Mouse (Mus musculus) midbrain, postnatal 0 days (tissue): ENCODE results near the gene Anapc7. TPM values are rescaled to one million over a fixed set of nuclear protein-coding genes. Genes with fewer than 3 reads are reported as not detected.
"Not testable (repeated sequence)": the region's sequence is repeated elsewhere in the genome, so short reads cannot be mapped to it uniquely, and the experiment has no call there.

Experiments
- ATAC-seq: fragments of 200-750 bp; cut with Nextera tagmentation; 2 replicates; pipeline ENCODE4 v1.8.0; 2017; ENCODE audit warnings: moderate number of reproducible peaks, mild to moderate bottlenecking, moderate TSS enrichment, moderate library complexity; ENCODE audit not compliant: low FRiP score
- DNase-seq: peaks from one replicate; pipeline ENCODE4 v3.0.0-alpha.2; 2015; ENCODE audit warnings: low spot score
- H3K27ac ChIP-seq: fragments of 300-500 bp; sonication (generic); 2 replicates; pipeline ENCODE4 v1.5.1; 2014; ENCODE audit warnings: low read depth, mild to moderate bottlenecking, low read length, mixed read lengths
- H3K27me3 ChIP-seq: fragments of 300-500 bp; sonication (generic); 2 replicates; pipeline ENCODE4 v1.6.1; 2014; ENCODE audit warnings: low read length, control low read depth, mixed read lengths; ENCODE audit not compliant: insufficient read depth
- H3K36me3 ChIP-seq: fragments of 300-500 bp; sonication (generic); 2 replicates; pipeline ENCODE4 v1.6.1; 2014; ENCODE audit warnings: low read length, control low read depth, mixed read lengths; ENCODE audit not compliant: insufficient read depth
- H3K4me1 ChIP-seq: fragments of 300-500 bp; sonication (generic); 2 replicates; pipeline ENCODE4 v1.6.1; 2014; ENCODE audit warnings: mild to moderate bottlenecking, control low read depth, antibody characterized with exemption, low read length, mixed read lengths; ENCODE audit not compliant: insufficient read depth
- H3K4me2 ChIP-seq: fragments of 300-500 bp; sonication (generic); 2 replicates; pipeline ENCODE4 v1.6.1; 2014; ENCODE audit warnings: low read depth, mild to moderate bottlenecking, low read length, mixed read lengths; ENCODE audit not compliant: poor library complexity, severe bottlenecking
- H3K4me3 ChIP-seq: fragments of 300-500 bp; sonication (generic); 2 replicates; pipeline ENCODE4 v1.5.1; 2014; ENCODE audit warnings: low read depth, mild to moderate bottlenecking, low read length, moderate library complexity
- H3K9ac ChIP-seq: fragments of 300-500 bp; sonication (generic); replicated peaks from 2 replicates; pipeline ENCODE4 v1.6.1; 2014; ENCODE audit warnings: mild to moderate bottlenecking, low read length, moderate library complexity, mixed read lengths; ENCODE audit not compliant: poor library complexity, severe bottlenecking
- H3K9me3 ChIP-seq: fragments of 300-500 bp; sonication (generic); 2 replicates; pipeline ENCODE4 v1.6.1; 2016; ENCODE audit warnings: low read length, control low read depth
- CTCF ChIP-seq: IDR thresholded peaks from 2 replicates; pipeline ENCODE4 v1.5.1; 2016; ENCODE audit warnings: antibody characterized with exemption, mild to moderate bottlenecking
- WGBS: fragments of 180-500 bp; shearing (Covaris S2); extraction: QIAGEN DNeasy Blood & Tissue Kit; methylation state at CpG from one replicate; pipeline ENCODE4 v1.1.7; 2014; 5-methylcytosine and 5-hydroxymethylcytosine counted together
- polyA plus RNA-seq: library from polyadenylated mRNA; unstranded; fragments of >200 nt; fragmentation: Nextera tagmentation; extraction: Ambion mirVana; gene quantifications from 2 replicates; pipeline ENCODE4 v1.2.1, GENCODE M21; 2015
- total RNA-seq: library from RNA; depleted of rRNA; stranded (reverse); fragments of >200 nt; gene quantifications from 2 replicates; pipeline ENCODE4 v1.2.3, GENCODE M21; 2014

Gene Anapc7
- total and polyA plus RNA-seq, 2 experiments from 2014 or later, result 29.3 to 42.8 TPM

DNA sequence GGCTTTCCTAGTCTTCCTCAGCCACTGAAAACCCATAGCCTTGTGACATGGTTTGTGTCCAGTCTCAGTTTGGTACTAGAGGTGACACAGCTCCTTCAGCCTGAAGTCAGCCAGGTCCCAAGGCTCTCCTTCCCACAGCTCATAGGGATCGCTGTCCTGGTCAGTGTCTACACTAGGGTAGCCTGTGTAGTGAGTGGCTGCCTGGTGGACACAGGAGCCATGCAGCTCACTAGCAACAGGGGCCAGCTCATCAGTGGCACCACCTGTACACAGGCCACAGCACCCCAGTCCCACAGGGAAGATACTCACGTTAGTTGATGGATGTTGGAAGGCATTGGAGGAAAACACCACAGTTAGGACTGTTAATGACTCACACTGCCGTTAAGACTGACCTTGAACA, 34.1 kb downstream of the Anapc7 start:
- H3K9me3 ChIP-seq, result no peaks in the 10 kb centered on the region
- no peak overlapping the region for H3K4me3 ChIP-seq
- H3K9ac ChIP-seq, result no peak overlapping the region
- peaks cover 81% of the 10 kb centered on the region for H3K36me3 ChIP-seq
- H3K4me2 ChIP-seq, result no peak overlapping the region
- H3K27ac ChIP-seq, result no peak overlapping the region
- H3K4me1 ChIP-seq, result no peaks in the 10 kb centered on the region
- 99% methylated on average over 3 of the region's 3 CpGs for WGBS
- H3K27me3 ChIP-seq, result no peaks in the 10 kb centered on the region
- no peak for TF ChIP-seq CTCF
- ATAC-seq (no peak), DNase-seq (no peak)

DNA sequence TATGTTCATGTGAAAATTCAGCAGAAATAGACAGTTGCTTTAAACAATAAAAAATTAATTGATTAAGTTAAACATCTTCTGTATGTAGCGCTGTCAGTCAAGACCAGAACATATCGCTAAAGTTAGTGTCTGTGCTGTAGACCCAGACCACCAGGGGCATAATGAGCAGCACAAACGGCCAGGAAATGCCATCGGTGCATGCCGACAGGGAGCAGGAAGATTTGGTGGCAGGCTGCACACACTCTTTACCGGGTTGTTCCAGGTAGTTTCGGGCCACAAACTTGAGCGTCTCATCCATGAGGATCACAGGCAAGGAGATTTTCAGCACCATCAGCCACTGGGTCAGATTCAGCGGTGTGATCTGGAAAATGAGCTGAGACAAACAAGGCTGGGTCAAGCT, 35.6 kb downstream of the Anapc7 start:
- not testable (repeated sequence) for H3K27ac ChIP-seq, H3K4me1 ChIP-seq, DNase-seq, H3K9me3 ChIP-seq, H3K4me2 ChIP-seq, H3K27me3 ChIP-seq, H3K4me3 ChIP-seq, H3K9ac ChIP-seq, ATAC-seq
- peak; percentile 46; the same call in 1 of the 2 replicates for TF ChIP-seq CTCF
- H3K36me3 ChIP-seq, result peaks cover 90% of the 10 kb centered on the region
- WGBS, result 86% methylated on average over 9 of the region's 9 CpGs

DNA sequence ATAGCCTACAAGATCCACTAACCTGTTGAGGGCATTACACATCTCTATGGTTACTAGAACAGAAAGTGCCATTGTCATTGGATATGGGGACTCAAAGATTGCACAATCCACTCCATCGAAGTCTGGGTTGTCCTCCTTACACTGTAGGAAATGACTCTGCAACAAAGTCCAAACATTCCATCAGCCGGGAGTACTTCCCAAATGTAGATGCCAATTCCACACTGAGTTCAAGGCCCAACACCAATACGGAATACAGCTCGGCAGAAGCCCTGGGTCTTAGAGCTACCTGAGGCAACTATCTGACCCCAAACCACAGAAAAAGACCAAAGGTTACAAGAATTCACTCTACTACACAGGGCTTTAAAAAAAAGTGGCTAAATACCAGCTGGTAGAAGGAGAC, 36.6 kb downstream of the Anapc7 start:
- Histone ChIP-seq H3K9ac (no peak overlapping the region), H3K9me3 (no peaks in the 10 kb centered on the region), H3K27me3 (no peaks in the 10 kb centered on the region), H3K4me3 (no peak overlapping the region), H3K4me1 (no peaks in the 10 kb centered on the region), H3K36me3 (peaks cover 89% of the 10 kb centered on the region), H3K4me2 (no peak overlapping the region), H3K27ac (no peak overlapping the region)
- DNase-seq (no peak), ATAC-seq (no peak)
- TF ChIP-seq CTCF, result no peak
- 94% methylated on average over 4 of the region's 4 CpGs for WGBS

DNA sequence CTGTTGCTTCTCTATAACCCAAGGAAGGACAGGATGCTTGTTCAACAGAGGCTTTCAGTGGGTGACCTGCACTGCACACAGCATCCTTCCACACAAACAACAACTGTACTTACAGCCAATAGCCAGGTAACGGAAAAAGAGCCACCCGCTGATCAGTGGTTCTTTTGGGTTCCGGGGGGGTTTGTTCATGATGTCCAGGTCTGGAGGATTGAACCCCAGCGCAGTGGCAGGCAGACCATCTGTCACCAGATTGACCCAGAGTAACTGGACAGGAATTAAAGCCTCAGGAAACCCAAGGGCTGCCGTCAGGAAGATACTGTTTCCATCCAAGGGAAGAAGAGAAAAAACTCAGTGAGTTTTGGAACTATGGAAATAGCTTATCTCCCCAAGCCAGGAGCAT, 37.8 kb downstream of the Anapc7 start:
- H3K9me3 ChIP-seq, result no peaks in the 10 kb centered on the region
- TF ChIP-seq CTCF, result no peak
- no peaks in the 10 kb centered on the region for H3K4me1 ChIP-seq
- DNase-seq (no peak), ATAC-seq (no peak)
- H3K27me3 ChIP-seq, result no peaks in the 10 kb centered on the region
- no peak overlapping the region for H3K9ac ChIP-seq
- WGBS, result 98% methylated on average over 5 of the region's 5 CpGs
- no peak overlapping the region for H3K4me3 ChIP-seq
- H3K36me3 ChIP-seq, result peaks cover 90% of the 10 kb centered on the region
- H3K27ac ChIP-seq, result no peak overlapping the region
- no peak overlapping the region for H3K4me2 ChIP-seq

DNA sequence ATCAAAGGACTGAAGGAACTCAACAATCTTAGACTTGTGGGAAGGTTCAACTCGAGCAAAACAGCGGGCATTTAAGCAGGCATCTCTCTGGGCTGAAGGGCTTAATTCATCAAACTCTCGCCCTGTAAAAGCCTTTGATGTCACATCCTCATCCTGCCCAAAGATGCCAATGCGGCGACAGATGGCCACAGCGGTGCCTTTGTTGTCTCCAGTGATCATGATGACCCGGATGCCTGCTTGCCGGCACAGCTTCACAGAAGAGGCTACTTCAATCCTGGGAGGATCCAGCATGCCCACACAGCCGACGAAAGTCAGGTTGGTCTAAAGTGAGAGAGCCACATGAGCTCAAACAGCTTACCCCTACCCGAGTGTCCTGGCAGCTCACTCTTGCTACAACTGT, 39.2 kb downstream of the Anapc7 start:
- no peak for TF ChIP-seq CTCF

DNA sequence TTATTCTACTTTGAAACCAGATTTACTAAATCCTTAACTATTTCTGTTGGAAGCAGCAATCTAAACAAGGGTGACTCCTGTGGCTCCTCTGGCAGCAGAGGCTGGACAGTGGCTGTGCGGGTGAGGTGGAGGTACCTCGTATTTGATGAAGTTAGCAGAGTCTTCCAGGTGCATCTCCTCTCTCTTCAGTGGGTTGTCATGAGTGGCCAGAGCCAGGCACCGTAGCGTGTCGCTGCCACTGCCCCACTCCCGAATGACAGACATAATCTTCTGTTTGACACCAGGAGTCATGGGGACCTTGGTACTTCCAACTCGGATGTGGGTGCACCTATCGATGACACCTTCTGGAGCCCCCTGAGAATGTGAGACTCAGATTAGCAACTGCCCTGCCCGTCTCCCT, 39.9 kb downstream of the Anapc7 start:
- no peak for ATAC-seq
- no peak for TF ChIP-seq CTCF
- H3K4me1 ChIP-seq, result no peaks in the 10 kb centered on the region
- H3K9ac ChIP-seq, result no peak overlapping the region
- no peaks in the 10 kb centered on the region for H3K9me3 ChIP-seq
- peaks cover 89% of the 10 kb centered on the region for H3K36me3 ChIP-seq
- WGBS, result 94% methylated on average over 9 of the region's 9 CpGs
- no peak overlapping the region for H3K4me3 ChIP-seq
- H3K27me3 ChIP-seq, result no peaks in the 10 kb centered on the region
- DNase-seq, result no peak
- no peak overlapping the region for H3K27ac ChIP-seq
- H3K4me2 ChIP-seq, result no peak overlapping the region

More for the DNA sequence above, 39.2 kb downstream of the Anapc7 start:
- Histone ChIP-seq H3K9me3 (no peaks in the 10 kb centered on the region), H3K36me3 (peaks cover 88% of the 10 kb centered on the region), H3K27me3 (no peaks in the 10 kb centered on the region), H3K4me2 (no peak overlapping the region), H3K4me1 (no peaks in the 10 kb centered on the region), H3K27ac (no peak overlapping the region), H3K9ac (no peak overlapping the region), H3K4me3 (no peak overlapping the region)
- DNase-seq (no peak), ATAC-seq (no peak)
- 84% methylated on average over 11 of the region's 11 CpGs for WGBS
